Mouse (Mus musculus): ENCODE measurements at regions not wholly inside any gene's neighbourhood (a gene's known extent, or its start where the extent isn't known, plus 50 kb on each side); places are given as distances from the start of the nearest gene placed in this dataset.

DNA sequence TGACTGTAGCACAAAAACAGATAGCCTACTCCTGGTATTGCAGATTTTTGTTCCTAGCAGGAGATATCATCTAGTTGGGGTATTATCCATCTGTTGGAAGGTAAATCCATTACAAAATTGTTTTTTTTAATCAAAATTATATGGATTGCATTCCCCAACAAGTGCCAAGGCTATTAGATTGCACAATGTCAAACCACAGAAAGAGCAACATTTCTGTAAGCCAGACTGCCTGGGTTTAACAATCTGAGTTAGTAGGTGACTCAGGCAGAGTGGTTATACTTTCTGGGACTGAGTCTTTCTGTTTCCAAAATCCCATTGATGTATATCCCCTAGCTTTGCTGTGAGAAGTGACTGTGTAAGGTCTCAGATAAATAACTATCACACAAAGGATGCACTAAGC is 155.0 kb downstream of the Cxcl12 start:
- Histone ChIP-seq H3K4me1 (ENCODE audit: control insufficient read depth, insufficient read depth, low read length) (no peaks in the 10 kb centered on the region), H3K27ac (ENCODE audit: low read length) (no peak overlapping the region), H3K36me3 (ENCODE audit: control insufficient read depth, insufficient read depth, low read length) (no peaks in the 10 kb centered on the region), H3K4me3 (replicated peaks; ENCODE audit: low read length) (no peak overlapping the region), H3K27me3 (ENCODE audit: control insufficient read depth, insufficient read depth, low read length) (no peaks in the 10 kb centered on the region), H3K9ac (ENCODE audit: low read length) (no peak overlapping the region), H3K4me2 (ENCODE audit: low read depth, low read length) (no peak overlapping the region), H3K9me3 (replicated peaks; ENCODE audit: control insufficient read depth, low read length) (no peaks in the 10 kb centered on the region)
- ATAC-seq (ENCODE audit: insufficient read depth, low FRiP score) = no peak

DNA sequence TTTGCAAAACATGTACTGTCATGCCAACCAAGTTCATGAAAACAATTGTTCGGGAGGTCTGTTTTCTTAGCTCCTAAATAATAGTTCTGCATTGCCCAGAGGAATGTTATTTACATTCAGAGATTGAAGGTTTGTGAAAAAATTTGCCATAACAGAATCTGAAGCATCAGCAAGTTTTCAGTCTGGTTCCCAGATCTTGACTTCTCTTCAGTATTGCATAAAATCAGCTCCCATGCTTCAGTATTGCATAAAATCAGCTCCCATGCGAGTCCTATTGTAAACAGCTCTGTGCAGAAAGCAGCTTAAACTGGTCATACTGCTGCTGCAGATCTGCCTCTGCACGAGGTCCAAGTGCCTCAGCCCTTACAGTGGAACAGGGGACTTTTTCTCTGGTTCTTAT is 155.5 kb downstream of the Cxcl12 start:
- no peak overlapping the region for H3K4me3 ChIP-seq (replicated peaks; ENCODE audit: low read length)
- 35% methylated on average over 3 of the region's 3 CpGs for WGBS

DNA sequence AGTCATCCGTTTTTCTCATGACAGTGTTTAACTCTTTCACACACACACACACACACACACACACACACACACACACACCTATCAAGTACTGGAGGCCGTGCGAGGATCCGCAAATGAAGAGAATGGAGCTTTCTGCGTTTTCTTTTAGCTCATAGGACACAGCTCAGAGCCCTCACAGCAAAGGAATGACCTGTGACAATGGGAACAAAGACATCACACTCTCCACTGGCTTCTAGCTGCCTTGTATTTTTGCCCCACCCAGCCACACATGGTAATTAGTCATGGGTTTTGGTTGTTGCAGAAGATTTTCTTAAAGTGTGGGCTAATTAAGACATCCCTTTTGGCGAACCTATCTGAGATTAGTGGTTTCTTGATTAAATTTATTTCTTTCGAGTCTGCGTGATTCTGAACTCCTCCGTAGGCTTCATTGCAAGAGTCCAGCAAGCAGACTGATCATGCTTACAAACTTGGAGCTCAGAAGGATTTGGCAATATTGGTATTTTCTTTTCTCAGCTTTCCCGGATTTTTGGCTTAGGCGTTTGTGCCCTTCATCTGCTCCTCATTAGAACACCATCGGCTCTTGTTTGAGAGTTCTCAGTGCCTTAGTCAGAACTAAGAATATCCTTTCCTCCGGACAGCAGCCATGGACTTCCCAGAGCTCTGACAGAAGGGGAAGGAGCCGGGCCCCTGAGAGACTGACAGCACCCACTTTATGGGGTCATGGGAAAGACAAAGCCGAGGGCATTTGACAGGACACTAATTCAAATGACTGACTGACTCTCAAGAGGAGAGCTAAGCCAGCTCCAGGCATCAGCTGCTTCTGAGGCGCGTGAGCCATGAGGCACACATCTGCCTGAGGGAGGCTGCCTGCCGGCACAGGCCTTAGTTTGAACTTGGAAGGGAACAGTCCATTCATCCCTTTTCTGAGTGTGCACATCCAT is 158.8 kb downstream of the Cxcl12 start:
- H3K9ac ChIP-seq (ENCODE audit: low read length) = no peak overlapping the region
- no peaks in the 10 kb centered on the region for H3K36me3 ChIP-seq (ENCODE audit: control insufficient read depth, insufficient read depth, low read length)
- WGBS = 68% methylated on average over 18 of the region's 18 CpGs

More for the DNA sequence above, 155.5 kb downstream of the Cxcl12 start:
- ATAC-seq (ENCODE audit: insufficient read depth, low FRiP score) = no peak
- Histone ChIP-seq H3K9me3 (replicated peaks; ENCODE audit: control insufficient read depth, low read length) (no peaks in the 10 kb centered on the region), H3K4me1 (ENCODE audit: control insufficient read depth, insufficient read depth, low read length) (no peaks in the 10 kb centered on the region), H3K36me3 (ENCODE audit: control insufficient read depth, insufficient read depth, low read length) (no peaks in the 10 kb centered on the region), H3K4me2 (ENCODE audit: low read depth, low read length) (no peak overlapping the region), H3K27ac (ENCODE audit: low read length) (no peak overlapping the region), H3K27me3 (ENCODE audit: control insufficient read depth, insufficient read depth, low read length) (no peaks in the 10 kb centered on the region), H3K9ac (ENCODE audit: low read length) (no peak overlapping the region)

DNA sequence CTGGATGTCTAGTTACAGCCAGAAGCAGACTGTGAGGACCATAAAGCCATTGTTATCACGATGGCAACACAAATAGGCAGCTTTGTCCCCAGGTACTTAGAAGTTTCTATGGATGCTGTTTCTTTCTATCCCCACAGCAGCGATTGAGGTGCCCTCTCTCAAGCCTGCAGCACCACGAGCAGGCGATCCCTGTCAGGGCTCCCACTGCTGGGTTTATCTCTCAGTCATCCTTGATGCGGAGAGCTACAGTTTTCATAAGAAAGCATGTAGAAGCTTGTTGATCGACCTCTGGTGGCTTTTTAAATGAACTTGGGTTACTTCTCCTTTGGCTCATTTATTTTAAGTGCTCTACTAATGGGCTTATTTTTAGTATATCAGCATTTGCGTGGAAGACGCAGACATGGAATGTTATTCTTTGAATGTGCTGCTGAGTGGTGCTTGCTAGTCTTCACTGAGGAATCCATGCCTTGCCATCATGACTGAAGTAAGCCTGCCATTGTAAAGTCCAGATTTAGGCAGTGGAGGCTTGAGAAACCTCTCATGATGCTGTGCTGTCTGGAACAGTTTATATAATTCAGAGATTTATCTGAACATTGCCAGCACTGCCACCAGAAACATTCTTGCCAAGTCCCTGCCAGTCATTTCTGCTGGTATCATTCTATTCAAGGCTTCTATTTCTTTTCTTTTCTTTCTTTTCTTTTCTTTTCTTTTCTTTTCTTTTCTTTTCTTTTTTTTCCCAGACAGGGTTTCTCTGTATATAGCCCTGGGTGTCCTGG is 161.0 kb downstream of the Cxcl12 start:
- ATAC-seq (ENCODE audit: insufficient read depth, low FRiP score) = no peak

More for the DNA sequence above, 158.8 kb downstream of the Cxcl12 start:
- Histone ChIP-seq H3K4me2 (ENCODE audit: low read depth, low read length) (no peak overlapping the region), H3K27ac (ENCODE audit: low read length) (no peak overlapping the region), H3K27me3 (ENCODE audit: control insufficient read depth, insufficient read depth, low read length) (no peaks in the 10 kb centered on the region), H3K4me3 (replicated peaks; ENCODE audit: low read length) (no peak overlapping the region), H3K4me1 (ENCODE audit: control insufficient read depth, insufficient read depth, low read length) (peaks cover 5% of the 10 kb centered on the region; the same call in 1 of the 2 replicates), H3K9me3 (replicated peaks; ENCODE audit: control insufficient read depth, low read length) (no peaks in the 10 kb centered on the region)
- no peak for ATAC-seq (ENCODE audit: insufficient read depth, low FRiP score)

DNA sequence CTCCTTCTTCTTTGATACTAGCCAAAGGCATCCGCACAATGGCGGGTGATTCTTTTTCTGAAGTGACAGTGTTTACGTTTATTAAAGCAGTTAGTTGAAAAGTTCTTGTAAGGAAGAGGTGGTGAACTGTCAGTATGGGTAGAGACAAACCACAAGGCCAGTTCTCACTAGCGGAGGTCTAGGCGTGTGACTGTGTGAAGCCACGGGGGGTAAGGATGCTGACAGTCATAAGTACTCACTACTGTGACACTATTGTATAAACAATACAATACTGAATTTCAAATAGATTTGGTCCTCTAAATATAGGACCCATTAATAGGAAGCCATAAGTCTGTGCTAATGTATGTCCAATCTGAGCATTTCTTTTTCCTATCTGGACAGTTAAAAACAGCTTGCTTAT is 161.9 kb downstream of the Cxcl12 start:
- no peak overlapping the region for H3K9ac ChIP-seq (ENCODE audit: low read length)
- H3K36me3 ChIP-seq (ENCODE audit: control insufficient read depth, insufficient read depth, low read length) = no peaks in the 10 kb centered on the region
- no peak overlapping the region for H3K4me3 ChIP-seq (replicated peaks; ENCODE audit: low read length)
- H3K27me3 ChIP-seq (ENCODE audit: control insufficient read depth, insufficient read depth, low read length) = no peaks in the 10 kb centered on the region
- no peak overlapping the region for H3K4me2 ChIP-seq (ENCODE audit: low read depth, low read length)
- peaks cover 5% of the 10 kb centered on the region; the same call in 1 of the 2 replicates for H3K4me1 ChIP-seq (ENCODE audit: control insufficient read depth, insufficient read depth, low read length)
- ATAC-seq (ENCODE audit: insufficient read depth, low FRiP score) = peak; percentile 64; the same call in 1 of the 2 replicates
- 51% methylated on average over 6 of the region's 6 CpGs for WGBS
- H3K27ac ChIP-seq (ENCODE audit: low read length) = no peak overlapping the region
- H3K9me3 ChIP-seq (replicated peaks; ENCODE audit: control insufficient read depth, low read length) = no peaks in the 10 kb centered on the region

More for the DNA sequence above, 161.0 kb downstream of the Cxcl12 start:
- no peaks in the 10 kb centered on the region for H3K27me3 ChIP-seq (ENCODE audit: control insufficient read depth, insufficient read depth, low read length)
- H3K4me3 ChIP-seq (replicated peaks; ENCODE audit: low read length) = no peak overlapping the region
- H3K36me3 ChIP-seq (ENCODE audit: control insufficient read depth, insufficient read depth, low read length) = no peaks in the 10 kb centered on the region
- H3K9ac ChIP-seq (ENCODE audit: low read length) = no peak overlapping the region
- no peak overlapping the region for H3K4me2 ChIP-seq (ENCODE audit: low read depth, low read length)
- no peaks in the 10 kb centered on the region for H3K9me3 ChIP-seq (replicated peaks; ENCODE audit: control insufficient read depth, low read length)
- H3K27ac ChIP-seq (ENCODE audit: low read length) = no peak overlapping the region
- peaks cover 5% of the 10 kb centered on the region; the same call in 1 of the 2 replicates for H3K4me1 ChIP-seq (ENCODE audit: control insufficient read depth, insufficient read depth, low read length)
- 67% methylated on average over 8 of the region's 8 CpGs for WGBS

DNA sequence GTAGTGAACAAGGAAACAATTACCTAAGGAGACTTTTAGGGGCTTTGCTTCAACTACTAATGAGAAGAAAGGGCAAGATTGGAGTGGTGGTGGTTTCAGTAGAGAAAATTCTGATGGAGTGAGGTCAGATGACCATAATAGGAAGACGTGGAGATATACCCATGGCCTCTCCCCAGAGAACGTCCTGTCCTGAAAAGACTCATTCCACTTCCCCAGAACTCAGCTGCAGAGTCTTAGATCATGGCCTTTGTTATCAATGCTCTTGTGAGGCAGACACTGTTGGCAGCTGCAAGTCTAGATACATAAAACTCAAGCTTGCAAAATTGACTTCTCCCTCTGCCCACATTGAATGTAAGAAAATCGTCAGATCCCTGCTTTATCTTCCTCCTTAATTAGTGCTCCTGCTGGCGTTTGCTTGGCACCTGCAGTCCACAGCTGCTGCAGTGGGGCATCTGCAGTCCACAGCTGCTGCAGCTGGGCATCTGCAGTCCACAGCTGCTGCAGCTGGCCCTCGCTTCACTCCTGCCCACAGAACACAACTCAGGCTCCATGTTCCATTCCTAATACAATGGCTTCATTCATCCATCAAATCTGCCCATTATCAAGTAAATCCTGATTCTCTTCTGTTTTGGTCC is 162.5 kb downstream of the Cxcl12 start:
- H3K36me3 ChIP-seq (ENCODE audit: control insufficient read depth, insufficient read depth, low read length) = no peaks in the 10 kb centered on the region
- no peaks in the 10 kb centered on the region for H3K27me3 ChIP-seq (ENCODE audit: control insufficient read depth, insufficient read depth, low read length)
- no peak for ATAC-seq (ENCODE audit: insufficient read depth, low FRiP score)
- WGBS = 51% methylated on average over 5 of the region's 5 CpGs
- peaks cover 5% of the 10 kb centered on the region; the same call in 1 of the 2 replicates for H3K4me1 ChIP-seq (ENCODE audit: control insufficient read depth, insufficient read depth, low read length)
- H3K9ac ChIP-seq (ENCODE audit: low read length) = no peak overlapping the region
- H3K27ac ChIP-seq (ENCODE audit: low read length) = no peak overlapping the region
- no peak overlapping the region for H3K4me2 ChIP-seq (ENCODE audit: low read depth, low read length)
- no peak overlapping the region for H3K4me3 ChIP-seq (replicated peaks; ENCODE audit: low read length)
- H3K9me3 ChIP-seq (replicated peaks; ENCODE audit: control insufficient read depth, low read length) = no peaks in the 10 kb centered on the region

DNA sequence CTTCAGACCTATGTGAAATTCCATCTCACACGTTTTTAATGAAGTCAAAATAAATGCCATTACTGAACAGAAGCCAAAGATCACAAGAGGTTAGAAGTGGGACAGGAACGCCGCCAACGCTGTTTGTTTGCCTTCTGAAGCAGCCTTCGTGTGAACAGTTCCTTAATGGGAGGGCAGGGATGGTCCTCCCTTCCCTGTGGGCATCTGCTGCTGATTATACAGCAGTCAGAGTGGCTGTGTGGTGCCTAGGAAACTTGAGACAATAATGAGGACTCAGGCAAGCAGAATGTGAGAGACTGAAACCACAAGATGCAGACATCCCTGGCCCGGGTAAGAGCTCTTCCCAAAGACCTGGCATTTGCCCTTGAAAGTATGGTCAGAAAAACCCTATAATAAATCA is 164.3 kb downstream of the Cxcl12 start:
- Histone ChIP-seq H3K9ac (ENCODE audit: low read length) (no peak overlapping the region), H3K27me3 (ENCODE audit: control insufficient read depth, insufficient read depth, low read length) (no peaks in the 10 kb centered on the region), H3K9me3 (replicated peaks; ENCODE audit: control insufficient read depth, low read length) (no peaks in the 10 kb centered on the region), H3K27ac (ENCODE audit: low read length) (no peak overlapping the region), H3K4me2 (ENCODE audit: low read depth, low read length) (no peak overlapping the region), H3K4me3 (replicated peaks; ENCODE audit: low read length) (no peak overlapping the region), H3K4me1 (ENCODE audit: control insufficient read depth, insufficient read depth, low read length) (peaks cover 5% of the 10 kb centered on the region; the same call in 1 of the 2 replicates), H3K36me3 (ENCODE audit: control insufficient read depth, insufficient read depth, low read length) (no peaks in the 10 kb centered on the region)
- ATAC-seq (ENCODE audit: insufficient read depth, low FRiP score) = no peak
- 47% methylated on average over 6 of the region's 6 CpGs for WGBS

DNA sequence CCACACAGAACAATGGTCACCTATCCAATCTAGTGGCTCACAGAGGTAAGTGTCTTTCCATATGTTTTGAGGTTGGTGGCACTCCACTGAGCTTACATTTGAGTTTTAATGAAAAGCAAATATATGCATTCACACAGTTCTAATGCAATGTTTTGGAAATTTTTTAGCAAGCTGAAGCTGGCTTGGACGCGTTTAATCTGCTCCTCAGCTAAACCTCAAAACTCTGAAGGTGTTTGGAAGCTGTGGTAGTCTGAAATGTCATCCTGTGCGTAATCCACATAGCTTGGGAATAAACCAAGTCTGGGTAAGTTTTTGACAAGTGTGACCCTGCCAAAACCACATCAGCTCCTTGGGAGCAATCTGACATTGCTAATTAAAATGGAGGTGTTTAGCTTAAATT is 173.8 kb downstream of the Cxcl12 start:
- no peak overlapping the region for H3K4me3 ChIP-seq (replicated peaks; ENCODE audit: low read length)

More for the DNA sequence above, 173.8 kb downstream of the Cxcl12 start:
- no peaks in the 10 kb centered on the region for H3K27me3 ChIP-seq (ENCODE audit: control insufficient read depth, insufficient read depth, low read length)
- ATAC-seq (ENCODE audit: insufficient read depth, low FRiP score) = no peak
- no peaks in the 10 kb centered on the region for H3K4me1 ChIP-seq (ENCODE audit: control insufficient read depth, insufficient read depth, low read length)
- WGBS = 85% methylated on average over 3 of the region's 3 CpGs
- H3K36me3 ChIP-seq (ENCODE audit: control insufficient read depth, insufficient read depth, low read length) = no peaks in the 10 kb centered on the region
- H3K4me2 ChIP-seq (ENCODE audit: low read depth, low read length) = no peak overlapping the region
- no peak overlapping the region for H3K27ac ChIP-seq (ENCODE audit: low read length)
- no peak overlapping the region for H3K9ac ChIP-seq (ENCODE audit: low read length)
- no peaks in the 10 kb centered on the region for H3K9me3 ChIP-seq (replicated peaks; ENCODE audit: control insufficient read depth, low read length)
